Mouse (Mus musculus) gastrocnemius, adult 2 months (tissue): ENCODE results near the gene Ust. TPM values are rescaled to one million over a fixed set of nuclear protein-coding genes. Genes with fewer than 3 reads are reported as not detected.

Experiments used
- DNase-seq: peaks from one replicate; pipeline ENCODE4 v3.0.0; 2022
- H3K27ac ChIP-seq: fragments of 200-600 bp; 2 replicates; pipeline ENCODE4 v1.8.1; 2022; ENCODE audit warnings: mild to moderate bottlenecking
- H3K4me3 ChIP-seq: fragments of 200-600 bp; 2 replicates; pipeline ENCODE4 v1.8.1; 2022; ENCODE audit warnings: mild to moderate bottlenecking, moderate library complexity
- CTCF ChIP-seq: fragments of 200-600 bp; IDR thresholded peaks from 2 replicates; pipeline ENCODE4 v1.8.1; 2022; ENCODE audit warnings: antibody characterized with exemption, mild to moderate bottlenecking, moderate library complexity
- intact Hi-C: fragments of 180-260 bp; cut with DNase I; formaldehyde crosslinking; loops from one replicate; pipeline ENCODE4 v1.15.1; 2025
- total RNA-seq, 2 experiments: library from RNA; stranded (reverse); gene quantifications; 2 replicates each; pipeline ENCODE4 v1.2.3; 2021

Gene Ust
- total RNA-seq, 2 experiments from 2014 or later = 0.99 to 1.8 TPM

DNA sequence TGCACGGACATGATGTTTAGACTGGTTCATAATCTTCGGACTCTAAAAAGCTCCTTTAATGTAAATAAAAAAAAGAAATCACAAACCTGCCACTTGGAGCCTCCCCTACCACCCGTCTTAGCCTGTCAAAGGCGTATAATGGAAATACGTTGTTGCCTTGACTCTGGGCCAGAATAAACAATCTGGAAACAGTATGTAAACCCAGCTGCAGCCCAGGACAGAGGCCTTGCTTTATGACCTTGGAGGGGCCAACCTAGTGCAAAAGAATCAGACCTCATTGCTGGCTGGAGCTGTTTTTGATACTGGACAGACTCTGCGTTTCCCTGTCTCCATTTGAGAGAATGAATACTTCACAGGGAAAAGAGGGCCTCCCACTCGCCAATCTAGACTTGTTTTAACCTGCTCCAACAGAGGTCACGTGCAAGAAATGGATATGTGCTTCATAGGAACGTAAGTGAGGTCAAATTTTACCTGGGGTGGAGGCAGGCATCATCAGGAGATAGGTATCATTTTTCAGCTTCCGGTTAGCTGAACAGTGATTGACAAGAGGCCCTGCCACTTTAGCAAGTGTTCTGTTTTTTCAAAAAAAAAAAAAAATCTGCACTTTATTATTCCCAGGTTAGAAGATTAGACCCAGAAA, 305.2 kb downstream of the Ust start:
- TF ChIP-seq CTCF = no peak
- intact Hi-C loops = no loop called here
- H3K4me3 ChIP-seq = peak overlapping the region; percentile 17; the same call in 1 of the 2 replicates
- no peak overlapping the region for H3K27ac ChIP-seq
- DNase-seq = no peak

DNA sequence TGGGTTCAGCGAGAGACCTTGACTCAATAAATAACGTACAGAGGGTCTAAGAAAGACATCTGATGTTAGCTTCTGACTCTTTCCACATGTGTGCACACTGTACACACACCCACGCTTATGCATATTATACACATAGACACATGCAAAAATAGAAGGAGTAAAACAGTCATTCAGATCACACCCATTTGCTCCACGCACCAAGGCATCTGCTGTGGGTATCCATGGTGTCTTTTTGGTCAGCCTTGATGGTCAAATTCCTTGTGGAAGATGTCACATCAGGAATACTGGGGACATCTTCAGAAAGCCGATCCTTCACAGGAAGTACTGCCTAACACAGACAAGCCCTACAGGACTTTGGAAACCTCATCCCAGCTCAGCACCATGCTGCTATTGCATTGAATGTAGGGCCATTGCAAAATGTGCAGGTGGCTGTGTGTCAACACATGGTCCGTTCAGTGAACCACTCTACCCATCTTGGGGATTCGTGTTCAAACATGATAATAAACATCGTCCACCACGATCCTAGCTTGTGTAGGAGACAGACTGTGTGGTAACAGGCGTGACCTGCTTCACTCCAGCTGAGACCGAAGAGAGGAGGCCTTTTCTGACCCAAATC, 305.9 kb downstream of the Ust start:
- intact Hi-C loops = no loop called here
- no peak for TF ChIP-seq CTCF

DNA sequence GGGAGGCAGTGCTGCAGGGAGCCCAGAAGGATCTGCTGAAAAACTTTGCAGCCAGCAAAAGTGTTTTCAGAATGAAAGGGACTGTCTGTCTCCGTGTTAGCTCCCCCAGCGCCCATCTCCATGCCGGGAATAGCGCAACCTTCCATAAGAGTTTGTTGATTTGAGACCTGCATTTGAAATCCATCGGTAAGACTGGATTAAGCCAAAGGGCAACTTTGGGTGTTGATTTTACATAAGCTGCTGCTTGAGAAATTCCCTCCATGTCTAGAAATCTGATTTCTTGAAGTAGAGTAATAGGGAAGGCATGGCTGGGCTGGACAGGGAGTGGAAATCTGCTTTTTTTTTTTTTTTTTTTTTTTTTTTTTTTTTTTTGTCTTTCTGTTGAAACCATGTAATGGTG, 306.9 kb downstream of the Ust start:
- DNase-seq = no peak
- Histone ChIP-seq H3K4me3 (no peak overlapping the region), H3K27ac (no peak overlapping the region)
- intact Hi-C loops = no loop called here
- TF ChIP-seq CTCF = no peak

More for the DNA sequence above, 305.9 kb downstream of the Ust start:
- Histone ChIP-seq H3K27ac (no peak overlapping the region), H3K4me3 (no peak overlapping the region)
- no peak for DNase-seq

DNA sequence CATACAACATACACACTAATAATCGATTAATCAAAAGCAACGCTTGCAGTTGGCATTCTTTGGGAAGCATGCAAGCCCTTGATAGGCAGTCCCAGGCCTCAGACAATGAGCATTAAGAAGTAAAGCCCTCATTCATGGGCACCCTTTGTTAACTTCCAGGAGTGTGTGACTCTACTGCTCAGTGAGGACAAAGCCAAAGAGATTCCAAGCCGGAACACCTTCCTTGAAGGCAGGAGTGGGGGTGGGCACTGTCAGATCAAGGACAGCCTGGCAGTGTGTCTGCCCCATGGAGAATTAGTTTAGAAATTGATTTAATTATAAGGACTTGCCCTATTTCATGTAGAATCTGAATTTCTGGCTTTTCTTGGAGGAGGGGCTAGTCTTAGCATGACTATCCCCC, 308.3 kb downstream of the Ust start:
- DNase-seq = no peak
- Histone ChIP-seq H3K4me3 (no peak overlapping the region), H3K27ac (no peak overlapping the region)
- intact Hi-C loops = no loop called here
- TF ChIP-seq CTCF = no peak

DNA sequence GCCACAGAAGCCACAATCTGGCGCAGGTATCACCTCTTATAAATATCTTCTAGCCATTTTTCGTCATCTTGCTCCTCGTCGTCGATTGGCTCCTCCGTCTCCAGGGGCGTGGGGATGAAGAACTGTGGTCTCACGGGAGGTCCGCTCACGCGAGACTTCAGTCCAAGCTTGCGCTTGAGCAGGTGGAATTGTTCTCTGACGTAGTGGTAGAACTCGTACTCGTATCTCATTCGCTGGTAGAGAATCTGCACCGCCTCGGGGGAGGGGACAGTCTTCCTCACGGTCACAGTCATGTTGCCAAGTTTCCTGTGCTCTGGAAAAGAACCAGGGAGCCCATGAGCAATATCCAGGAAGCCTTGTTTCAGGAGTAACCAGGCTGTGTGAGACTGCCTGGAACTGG, 311.3 kb downstream of the Ust start:
- TF ChIP-seq CTCF = no peak
- no peak for DNase-seq
- no peak overlapping the region for H3K4me3 ChIP-seq
- no peak overlapping the region for H3K27ac ChIP-seq
- intact Hi-C loops = no loop called here

DNA sequence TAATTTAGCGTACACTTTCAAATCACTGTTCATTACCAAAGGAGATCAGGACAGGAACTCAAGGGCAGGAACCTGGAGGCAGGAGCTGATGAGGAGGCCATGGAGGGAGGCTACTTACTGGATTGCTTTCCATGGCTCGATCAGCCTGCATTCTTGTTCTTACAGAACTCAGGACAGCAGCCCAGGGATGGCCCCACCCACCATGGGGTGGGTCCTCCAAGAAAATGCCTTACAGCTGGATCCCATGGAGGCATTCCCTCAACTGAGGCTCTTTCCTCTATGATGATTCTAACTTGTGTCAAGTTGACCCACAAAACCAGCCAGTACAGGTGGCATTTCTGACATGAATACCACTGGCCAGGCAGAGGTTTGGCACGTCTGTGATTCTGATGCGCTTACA, 314.9 kb downstream of the Ust start:
- no peak for DNase-seq
- no peak overlapping the region for H3K4me3 ChIP-seq
- intact Hi-C loops = no loop called here
- no peak for TF ChIP-seq CTCF
- no peak overlapping the region for H3K27ac ChIP-seq

DNA sequence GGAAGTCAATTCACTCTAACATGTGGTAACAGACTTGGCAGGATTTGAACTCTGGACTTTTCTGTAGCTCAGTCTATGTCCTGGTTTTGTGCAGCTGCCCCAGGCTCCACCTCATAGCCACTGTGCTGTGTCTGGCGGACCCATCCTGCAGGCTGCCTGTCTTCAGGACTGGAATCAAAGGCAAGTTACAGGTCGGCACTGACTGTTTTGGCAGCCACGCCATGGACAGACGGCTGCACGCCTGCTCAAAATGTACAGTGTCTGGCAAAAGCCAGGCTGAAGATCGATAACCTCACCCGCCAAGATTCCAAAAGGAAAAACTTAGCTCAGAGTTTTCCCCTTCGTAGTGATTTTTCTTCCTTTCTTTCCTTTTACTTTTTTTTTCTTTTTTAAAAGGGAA, 318.8 kb downstream of the Ust start:
- no peak for DNase-seq
- H3K4me3 ChIP-seq = peak overlapping the region; percentile 9; the same call in 1 of the 2 replicates
- TF ChIP-seq CTCF = no peak
- intact Hi-C loops = loop anchor here (5.0 kb wide), 1 partner anchor 388 kb away; no protein-coding TSS in a partner anchor
- H3K27ac ChIP-seq = no peak overlapping the region

DNA sequence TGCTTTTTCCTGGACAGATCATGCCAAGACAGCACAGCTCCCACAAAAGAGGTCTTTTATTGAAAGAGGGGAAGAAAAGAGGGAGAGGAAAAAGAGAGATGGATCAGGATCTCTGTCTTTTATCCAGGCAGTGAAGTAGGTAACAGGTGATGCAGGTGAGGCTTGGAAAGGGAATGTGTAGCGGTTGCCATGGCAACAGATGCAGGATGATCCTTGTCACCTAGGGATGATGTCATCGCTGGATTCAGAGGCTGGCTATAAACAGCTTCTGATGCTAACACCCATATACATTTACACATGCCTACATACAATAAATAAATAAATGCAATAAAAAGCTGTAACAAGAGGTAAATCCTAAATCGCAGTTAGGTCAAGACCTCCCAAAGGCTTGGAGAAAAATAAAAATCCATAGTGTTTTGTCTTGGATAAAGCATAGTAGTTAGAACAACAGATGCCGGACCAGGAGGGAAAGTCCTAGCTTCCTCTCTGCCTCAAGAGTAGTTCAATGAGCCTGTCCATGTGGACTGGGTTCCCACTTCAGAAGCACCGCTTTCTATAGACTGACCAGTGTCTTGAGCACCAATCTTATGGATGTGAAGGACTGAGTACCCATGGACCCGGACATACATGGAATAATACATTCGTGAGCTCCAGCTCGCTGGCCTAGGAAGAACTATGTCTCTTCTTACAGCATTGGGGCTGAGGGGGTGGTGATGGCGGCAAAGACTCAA, 319.4 kb downstream of the Ust start:
- Histone ChIP-seq H3K27ac (no peak overlapping the region), H3K4me3 (no peak overlapping the region)
- TF ChIP-seq CTCF = no peak
- DNase-seq = no peak
- intact Hi-C loops = loop anchor here (5.0 kb wide), 1 partner anchor 387 kb away; no protein-coding TSS in a partner anchor

DNA sequence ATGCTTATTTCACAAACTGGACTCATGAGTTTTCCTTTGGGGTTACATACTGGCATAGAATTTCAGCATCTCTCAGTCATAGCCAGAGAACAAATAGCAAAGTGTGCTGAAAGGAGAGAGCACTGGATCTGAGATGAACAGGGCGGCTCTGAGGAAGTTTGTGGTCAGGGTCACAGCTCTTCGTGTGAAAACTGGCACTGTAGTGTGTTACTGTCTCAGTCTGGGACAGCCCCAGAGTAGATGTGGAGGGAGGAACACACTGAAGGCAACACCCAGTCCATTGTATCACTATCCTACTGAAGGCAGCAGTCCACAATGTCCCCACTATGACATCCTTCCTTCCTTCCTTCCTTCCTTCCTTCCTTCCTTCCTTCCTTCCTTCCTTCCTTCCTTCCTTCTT, 321.0 kb downstream of the Ust start:
- H3K4me3 ChIP-seq = no peak overlapping the region
- intact Hi-C loops = loop anchor here (5.0 kb wide), 1 partner anchor 385 kb away; no protein-coding TSS in a partner anchor
- no peak for DNase-seq
- no peak for TF ChIP-seq CTCF
- no peak overlapping the region for H3K27ac ChIP-seq

DNA sequence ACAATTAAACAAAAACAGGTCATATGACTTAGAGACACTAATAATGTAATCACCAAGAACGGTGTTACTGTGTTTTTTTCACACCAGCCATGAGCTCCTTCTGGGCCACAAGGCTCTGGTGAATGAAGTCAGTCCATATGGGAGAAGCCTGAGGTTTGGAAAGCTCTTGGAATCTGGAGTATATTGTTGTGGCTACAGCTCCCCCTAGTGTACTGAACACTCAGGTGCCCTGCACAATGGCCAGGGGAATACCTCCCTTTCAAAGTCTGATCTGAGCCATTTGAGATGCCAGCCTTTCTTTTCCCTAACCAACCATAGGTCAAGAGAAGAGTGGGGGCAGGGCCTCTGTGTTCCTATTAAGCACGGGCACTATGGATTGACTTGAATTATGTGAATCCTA, 322.3 kb downstream of the Ust start:
- no peak overlapping the region for H3K27ac ChIP-seq
- intact Hi-C loops = loop anchor here (1.0 to 5.0 kb wide), 2 partner anchors 313 to 384 kb away; no protein-coding TSS in a partner anchor
- TF ChIP-seq CTCF = peak; percentile 90
- peak; percentile 49 for DNase-seq
- H3K4me3 ChIP-seq = no peak overlapping the region

DNA sequence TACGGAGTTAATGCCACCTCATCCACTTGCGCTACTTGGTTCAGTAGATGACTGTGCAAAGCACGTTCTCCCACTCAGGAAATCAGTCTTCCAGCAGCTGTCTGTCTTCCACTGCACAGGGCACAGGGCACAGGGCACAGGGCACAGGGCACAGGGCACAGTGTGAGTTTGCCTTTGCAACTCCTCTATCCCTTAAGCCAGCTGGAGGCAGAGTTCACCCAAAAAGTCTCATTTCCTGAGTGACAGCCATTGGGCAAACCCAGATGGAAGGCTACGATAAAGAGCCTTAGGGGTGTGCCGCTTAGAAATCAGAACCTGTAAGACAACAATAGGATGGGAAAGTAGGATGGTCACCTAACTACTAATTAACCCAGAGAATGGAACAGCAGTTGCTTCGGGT, 322.9 kb downstream of the Ust start:
- TF ChIP-seq CTCF = no peak
- H3K27ac ChIP-seq = no peak overlapping the region
- intact Hi-C loops = loop anchor here (1.0 to 5.0 kb wide), 2 partner anchors 312 to 383 kb away; no protein-coding TSS in a partner anchor
- DNase-seq = no peak
- H3K4me3 ChIP-seq = no peak overlapping the region

DNA sequence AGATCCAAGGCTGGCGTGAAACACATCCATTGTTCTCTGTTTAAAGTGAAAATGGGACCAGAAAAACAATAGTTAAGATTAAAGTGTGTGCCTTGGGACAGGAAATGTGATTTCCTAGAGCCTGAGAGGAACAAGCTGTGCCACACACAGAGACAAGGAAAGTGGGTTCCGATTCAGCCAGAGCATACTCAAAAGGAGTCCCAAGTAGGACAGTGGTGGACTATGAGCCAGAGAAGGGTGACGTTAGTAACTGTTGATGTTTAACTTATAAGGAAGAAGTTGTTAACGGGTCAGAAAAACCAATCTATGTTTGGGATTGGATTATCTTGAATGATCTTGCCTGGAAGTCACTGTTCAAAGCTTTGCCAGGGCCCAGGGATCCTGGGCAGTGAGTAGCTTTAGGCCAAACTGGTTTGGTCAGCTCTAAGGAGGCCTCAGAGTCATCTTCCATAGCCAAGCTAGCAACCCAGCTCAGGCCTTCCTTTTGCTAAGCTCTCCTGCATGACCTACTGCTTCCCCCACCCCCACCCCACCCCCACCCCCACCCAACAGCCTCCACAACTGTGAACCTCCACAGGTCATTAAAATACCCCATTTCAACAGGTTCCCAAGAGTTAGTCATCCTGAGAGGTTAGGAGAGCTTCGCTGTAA, 329.2 kb downstream of the Ust start:
- no peak overlapping the region for H3K27ac ChIP-seq
- TF ChIP-seq CTCF = no peak

DNA sequence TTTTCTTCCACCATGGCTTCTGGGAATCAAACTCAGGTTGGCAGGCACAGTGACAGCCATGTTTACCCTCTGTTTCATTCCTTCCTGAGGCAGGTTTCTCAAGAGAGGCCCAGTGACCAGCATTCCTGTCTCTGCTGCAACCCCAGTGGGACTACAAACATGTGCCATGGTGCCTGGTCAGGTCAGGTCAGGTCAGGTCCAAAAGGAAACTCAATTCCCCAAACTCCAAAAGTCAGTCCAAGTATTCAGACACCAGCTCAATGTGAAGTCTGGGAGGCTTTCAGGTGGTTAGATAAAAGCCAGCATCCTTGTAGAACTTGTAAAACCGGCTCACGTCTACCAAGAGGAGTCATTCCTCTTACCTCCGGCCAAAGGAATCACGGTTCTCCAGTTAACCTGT, 333.0 kb downstream of the Ust start:
- no peak overlapping the region for H3K4me3 ChIP-seq
- intact Hi-C loops = no loop called here
- TF ChIP-seq CTCF = no peak
- H3K27ac ChIP-seq = no peak overlapping the region
- DNase-seq = no peak

More for the DNA sequence above, 329.2 kb downstream of the Ust start:
- H3K4me3 ChIP-seq = no peak overlapping the region
- intact Hi-C loops = no loop called here
- DNase-seq = no peak
